Mouse (Mus musculus) inflammation-experienced regulatory T-cells, adult 16 weeks (primary cell): ENCODE data around the gene Ism2. TPM values are rescaled to one million over a fixed set of nuclear protein-coding genes. Genes with fewer than 3 reads are reported as not detected.

Experiments used
- polyA plus RNA-seq: library from polyadenylated mRNA; unstranded; fragments of 100-300 nt; shearing (Covaris generic); gene quantifications from one replicate; pipeline ENCODE4 v1.2.1, GENCODE M21; 2017

Ism2 gene
- polyA plus RNA-seq: not detected

DNA sequence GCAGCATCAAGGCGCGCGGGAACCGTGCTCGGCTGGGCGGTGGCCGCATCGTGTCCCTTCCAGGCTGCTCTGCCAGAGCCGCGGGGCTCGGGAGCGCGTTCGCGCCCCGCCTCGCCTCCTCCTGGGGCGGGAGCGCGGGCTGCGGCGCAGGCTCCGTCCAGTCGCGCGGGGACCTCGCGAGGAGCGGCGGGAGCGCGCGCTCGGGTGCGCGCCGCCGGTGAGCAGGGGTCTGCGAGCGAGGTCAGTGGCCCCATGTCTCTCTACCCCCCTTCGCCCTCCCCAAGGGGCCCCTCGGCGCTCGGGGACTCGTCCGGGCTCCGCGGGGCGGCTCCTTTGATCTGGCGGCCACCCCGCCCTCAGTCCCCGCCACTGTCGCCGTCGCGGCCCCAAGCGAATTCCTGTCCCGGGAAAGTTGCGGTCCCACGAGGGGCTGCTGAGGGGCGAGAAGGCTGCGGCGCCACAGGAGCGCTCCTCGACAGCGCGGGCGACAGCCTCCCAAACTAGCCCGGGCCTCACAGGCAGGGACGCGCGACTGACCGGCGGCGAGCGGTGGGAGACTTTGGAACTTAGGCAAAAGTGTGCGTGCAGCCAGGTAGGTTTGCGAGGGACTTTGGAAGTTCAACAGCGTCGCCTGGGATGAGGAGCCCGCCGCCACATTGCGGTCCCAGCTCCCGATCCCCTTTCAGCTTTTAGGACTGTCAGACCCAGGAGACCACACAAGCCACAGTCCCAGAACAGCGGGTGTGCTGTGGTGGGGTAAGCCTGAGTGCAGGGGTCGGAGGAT, at the start of gene Ism2:
Gene Ism2 (minus strand): TSS at position 49 of the 784 bp plus-strand sequence.

DNA sequence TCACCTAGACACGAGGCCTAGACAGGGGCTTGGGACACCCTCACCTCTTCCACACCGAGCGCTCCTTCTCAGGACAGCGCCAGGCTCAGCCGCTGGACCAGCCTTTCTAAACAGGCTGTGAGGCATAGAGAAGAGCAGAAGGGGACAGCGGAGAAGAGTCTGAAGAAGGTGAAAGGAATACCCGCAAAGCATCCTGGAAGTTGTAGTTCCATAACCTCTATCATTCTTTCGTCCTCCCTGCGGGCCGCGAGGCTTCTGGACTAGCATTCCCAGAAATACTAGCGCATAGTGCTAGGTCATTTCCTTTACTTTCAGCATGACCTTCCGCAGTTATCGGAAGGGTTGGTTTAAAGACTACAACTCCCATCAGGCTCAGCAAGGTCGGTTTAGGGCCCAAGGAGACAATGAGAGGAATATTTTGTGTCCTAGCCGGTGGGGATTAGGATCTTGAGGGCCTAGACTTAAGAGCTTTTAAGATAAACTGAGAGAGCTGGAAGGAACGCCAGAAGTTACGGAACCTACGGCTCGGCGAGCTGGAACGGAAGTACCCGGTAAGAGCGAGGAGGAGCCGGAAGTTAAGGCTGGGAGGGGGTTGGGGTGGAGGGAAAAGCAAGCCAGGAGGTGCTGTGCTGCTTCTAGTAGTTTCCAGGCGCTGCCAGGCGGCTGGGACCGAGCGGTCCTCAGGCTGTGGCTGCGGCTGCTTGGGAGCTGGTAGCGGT, 33.2 kb downstream of the Ism2 start, which contains the start of the genes Vipas39 and Ahsa1:
Gene Vipas39 (minus strand): TSS at position 149 of the 719 bp plus-strand sequence.
Gene Ahsa1 (plus strand): TSS at position 372 of the 719 bp plus-strand sequence.

DNA sequence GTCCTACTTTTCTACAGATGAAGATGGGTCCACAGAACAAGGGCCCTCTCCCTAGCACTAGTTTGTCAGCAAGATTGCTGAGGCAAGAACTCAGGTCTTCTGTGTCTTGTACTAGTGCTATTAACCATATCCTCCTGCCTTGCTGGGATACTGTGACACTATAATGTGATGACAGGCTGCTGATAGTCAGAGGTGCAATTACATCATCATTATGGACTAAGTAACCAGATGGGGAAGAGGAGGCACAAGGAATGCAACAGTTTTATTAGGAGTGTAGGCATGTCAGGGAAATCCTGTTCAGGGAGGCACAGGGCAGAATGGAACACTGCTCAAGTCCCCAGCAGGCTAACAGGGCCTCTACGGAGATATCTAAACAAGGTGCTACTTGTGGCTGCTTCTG, 60.9 kb downstream of the Ism2 start, which contains the start of gene Noxred1:
Gene Noxred1 (minus strand): TSS at position 101 of the 400 bp plus-strand sequence.

Other genes with a start within 250 kb of the Ism2 start
- gene Ngb, start 197.2 kb downstream of the Ism2 start, polyA plus RNA-seq: not detected
- gene Gstz1, start 152.5 kb downstream of the Ism2 start, polyA plus RNA-seq: 14.0 TPM
- 6.8 TPM for gene Pomt2, start 151.7 kb downstream of the Ism2 start, polyA plus RNA-seq
- 3.3 TPM for gene Samd15, start 100.0 kb downstream of the Ism2 start, polyA plus RNA-seq
- 7.9 TPM for gene Tmed8, start 99.3 kb downstream of the Ism2 start, polyA plus RNA-seq
- 1.3 TPM for gene Noxred1, start 61.0 kb downstream of the Ism2 start, polyA plus RNA-seq
- gene Vipas39, start 33.4 kb downstream of the Ism2 start, polyA plus RNA-seq: 43.5 TPM
- 183 TPM for gene Ahsa1, start 33.2 kb downstream of the Ism2 start, polyA plus RNA-seq
- 133 TPM for gene Sptlc2, start 88.7 kb upstream of the Ism2 start, polyA plus RNA-seq
- gene Slirp, start 144.2 kb upstream of the Ism2 start, polyA plus RNA-seq: 78.4 TPM
- gene Alkbh1, start 144.3 kb upstream of the Ism2 start, polyA plus RNA-seq: 84.3 TPM
- 215 TPM for gene Snw1, start 172.6 kb upstream of the Ism2 start, polyA plus RNA-seq
- gene Gm5788, start 195.0 kb upstream of the Ism2 start, polyA plus RNA-seq: not detected
- gene Gm8300, start 214.6 kb upstream of the Ism2 start, polyA plus RNA-seq: not detected